Mouse (Mus musculus) heart, embryonic 10.5 days (tissue): ENCODE measurements around the gene Rnasel. TPM values are rescaled to one million over a fixed set of nuclear protein-coding genes. Genes with fewer than 3 reads are reported as not detected.

ENCODE experiments used
- DNase-seq: peaks from one replicate; pipeline ENCODE4 v3.0.0-alpha.2; 2017; ENCODE audit warnings: low spot score
- H3K27ac ChIP-seq: fragments of 300-500 bp; sonication (generic); 2 replicates; pipeline ENCODE4 v1.5.1; 2016; ENCODE audit warnings: mild to moderate bottlenecking
- H3K27me3 ChIP-seq: fragments of 300-500 bp; sonication (generic); 2 replicates; pipeline ENCODE4 v1.6.1; 2016; ENCODE audit warnings: mild to moderate bottlenecking; ENCODE audit not compliant: poor library complexity, insufficient read depth, severe bottlenecking
- H3K36me3 ChIP-seq: fragments of 300-500 bp; sonication (generic); 2 replicates; pipeline ENCODE4 v1.6.1; 2016; ENCODE audit warnings: mild to moderate bottlenecking, moderate library complexity
- H3K4me1 ChIP-seq: fragments of 300-500 bp; sonication (generic); 2 replicates; pipeline ENCODE4 v1.6.1; 2016; ENCODE audit warnings: mild to moderate bottlenecking
- H3K4me3 ChIP-seq: fragments of 300-500 bp; sonication (generic); 2 replicates; pipeline ENCODE4 v1.5.1; 2016; ENCODE audit warnings: mild to moderate bottlenecking, moderate library complexity
- H3K9me3 ChIP-seq: fragments of 300-500 bp; sonication (generic); 2 replicates; pipeline ENCODE4 v1.6.1; 2016; ENCODE audit warnings: mild to moderate bottlenecking, moderate library complexity
- WGBS: fragments of 180-500 bp; shearing (Covaris S2); methylation state at CpG from one replicate; pipeline ENCODE4 v1.1.7; 2016; 5-methylcytosine and 5-hydroxymethylcytosine counted together
- polyA plus RNA-seq: library from polyadenylated mRNA; unstranded; fragments of >200 nt; fragmentation: Nextera tagmentation; extraction: Ambion mirVana; gene quantifications from 2 replicates; pipeline ENCODE4 v1.2.1, GENCODE M21; 2016

The Rnasel gene
- polyA plus RNA-seq: 4.4 and 6.8 TPM in 2 replicates

DNA sequence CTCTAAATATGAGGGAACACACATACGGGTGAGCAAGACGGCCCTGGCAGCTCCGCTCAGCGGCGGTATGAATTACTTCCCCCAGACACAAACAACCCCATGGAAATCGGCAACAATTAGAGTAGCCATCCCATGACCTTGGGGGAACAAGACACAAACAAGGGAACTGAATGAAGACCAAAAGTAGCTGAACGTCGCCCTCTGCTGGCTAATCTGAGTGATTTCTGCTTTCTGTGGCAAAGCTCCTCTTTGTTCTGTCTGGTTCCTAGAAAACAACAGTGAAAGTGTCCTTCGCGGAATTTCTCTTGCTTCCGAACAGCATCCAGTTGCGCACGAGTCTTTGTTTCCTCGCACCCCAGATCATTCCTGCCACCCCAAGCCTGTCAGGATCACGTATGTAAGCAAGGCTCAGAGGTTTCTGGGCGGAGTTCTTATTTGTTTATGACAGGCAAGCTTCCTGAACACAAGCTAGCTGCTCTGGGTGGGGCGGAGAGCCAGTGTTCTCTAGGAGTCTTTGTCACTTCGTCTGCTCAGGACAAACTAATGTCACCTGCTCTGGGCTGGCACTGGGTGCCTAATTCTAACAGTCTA, at the start of gene Rnasel:
Gene Rnasel, plus strand, starts transcription at position 216 of the 591 bp plus-strand sequence.
- H3K4me3 ChIP-seq: peak within 1 kb of the TSS; percentile 54
- peak within 1 kb of the TSS; percentile 89 for H3K27ac ChIP-seq
- H3K36me3 ChIP-seq: no peaks in the 10 kb centered on the region
- WGBS: 7% methylated on average over 18 of the region's 18 CpGs
- H3K9me3 ChIP-seq: no peaks in the 10 kb centered on the region
- peaks cover 32% of the 10 kb centered on the region for H3K4me1 ChIP-seq
- peaks cover 13% of the 10 kb centered on the region for H3K27me3 ChIP-seq
- peak; percentile 90 for DNase-seq

DNA sequence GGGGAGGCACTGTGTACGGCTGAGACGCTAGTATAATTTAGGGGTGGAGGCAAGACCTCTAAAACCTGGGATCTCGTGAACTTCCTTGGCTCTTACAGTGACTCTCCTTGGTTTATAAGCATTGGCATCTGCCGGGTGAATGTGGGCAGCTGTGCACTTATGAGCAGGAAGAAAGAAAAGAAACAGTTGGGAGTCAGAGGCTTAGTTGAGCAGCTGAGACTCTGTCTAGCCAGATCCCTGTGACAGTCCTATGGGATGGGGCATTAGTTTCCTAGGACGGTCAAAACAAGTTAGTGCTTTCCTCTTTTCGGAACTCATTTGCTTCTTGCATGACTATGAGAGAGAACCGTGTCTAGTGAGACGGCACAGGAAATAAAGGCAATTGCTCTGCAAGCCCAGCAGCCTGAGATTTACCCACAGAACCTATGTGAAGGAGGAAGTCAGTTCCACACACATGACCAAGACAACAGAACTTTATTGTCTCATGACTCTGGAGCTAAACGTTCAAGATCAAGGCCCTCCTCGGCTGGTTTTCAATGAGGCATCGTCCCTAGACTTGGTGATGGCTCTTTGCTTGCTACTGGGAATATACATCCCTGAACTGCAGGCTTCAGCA, 48.7 kb upstream of the Rnasel start:
- peaks cover 33% of the 10 kb centered on the region; the same call in 1 of the 2 replicates for H3K27me3 ChIP-seq
- no peak overlapping the region for H3K27ac ChIP-seq
- H3K36me3 ChIP-seq: no peaks in the 10 kb centered on the region
- H3K4me1 ChIP-seq: peaks cover 38% of the 10 kb centered on the region
- no peak overlapping the region for H3K4me3 ChIP-seq
- H3K9me3 ChIP-seq: no peaks in the 10 kb centered on the region
- no peak for DNase-seq
- WGBS: 82% methylated on average over 11 of the region's 11 CpGs

DNA sequence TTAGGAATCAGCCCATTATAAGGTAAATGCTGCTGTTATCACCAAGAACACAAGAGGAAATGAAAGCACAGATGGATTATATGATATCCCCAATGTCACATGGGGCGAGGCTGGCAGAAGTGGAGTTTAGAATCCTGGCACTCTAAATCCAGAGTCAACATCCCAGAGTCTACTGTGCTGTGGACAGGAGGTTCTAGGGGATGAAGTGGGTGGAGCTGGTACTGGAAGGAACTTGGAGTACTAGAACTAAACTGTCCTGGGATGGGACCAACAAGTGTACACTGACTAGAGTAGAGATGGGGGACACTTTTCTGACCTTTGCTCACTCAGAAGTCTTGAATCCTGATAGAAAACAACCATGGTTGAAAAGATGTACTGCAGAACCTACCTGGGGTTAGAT, 47.8 kb upstream of the Rnasel start:
- H3K4me3 ChIP-seq: no peak overlapping the region
- peaks cover 26% of the 10 kb centered on the region; the same call in 1 of the 2 replicates for H3K27me3 ChIP-seq
- peaks cover 38% of the 10 kb centered on the region for H3K4me1 ChIP-seq
- H3K9me3 ChIP-seq: no peaks in the 10 kb centered on the region
- no peak for DNase-seq
- 83% methylated on average over 1 of the region's 1 CpGs for WGBS
- H3K27ac ChIP-seq: no peak overlapping the region
- H3K36me3 ChIP-seq: no peaks in the 10 kb centered on the region

DNA sequence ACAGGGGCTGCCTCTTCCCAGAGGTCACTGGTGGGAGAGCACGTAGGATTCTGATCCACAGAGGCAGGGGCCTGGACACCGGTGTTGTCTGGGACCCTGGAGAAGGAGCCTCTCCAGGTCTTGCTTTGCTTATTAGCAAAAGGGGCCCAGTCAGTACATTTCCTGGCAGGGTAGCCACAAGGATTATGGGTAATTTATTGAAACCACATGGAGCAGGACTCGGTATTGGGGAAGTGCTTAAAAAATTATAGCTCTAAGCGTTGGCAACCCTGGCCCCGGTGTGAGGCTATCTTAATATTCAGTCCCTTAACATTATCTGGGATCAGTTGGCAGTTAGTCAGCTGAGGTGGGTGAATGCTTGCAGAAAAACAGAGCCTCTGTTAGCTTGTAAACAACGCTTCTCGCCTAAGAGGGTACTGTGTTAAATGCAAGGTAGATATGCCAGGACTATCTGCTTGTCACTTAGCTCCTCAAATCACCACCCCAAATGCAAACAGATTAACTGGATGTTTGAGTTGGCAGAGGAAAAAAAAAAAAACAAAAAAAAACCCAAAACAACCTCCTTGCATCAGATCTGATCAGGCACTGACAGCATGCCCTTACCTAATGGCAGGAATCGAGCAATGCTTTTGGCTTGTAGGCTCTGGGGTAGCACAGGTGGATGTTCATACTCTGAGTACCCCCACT, 46.9 kb upstream of the Rnasel start:
- Histone ChIP-seq H3K27me3 (peaks cover 22% of the 10 kb centered on the region; the same call in 1 of the 2 replicates), H3K4me3 (no peak overlapping the region), H3K9me3 (no peaks in the 10 kb centered on the region), H3K27ac (no peak overlapping the region), H3K36me3 (no peaks in the 10 kb centered on the region), H3K4me1 (peaks cover 38% of the 10 kb centered on the region)
- no peak for DNase-seq
- WGBS: 72% methylated on average over 8 of the region's 8 CpGs

DNA sequence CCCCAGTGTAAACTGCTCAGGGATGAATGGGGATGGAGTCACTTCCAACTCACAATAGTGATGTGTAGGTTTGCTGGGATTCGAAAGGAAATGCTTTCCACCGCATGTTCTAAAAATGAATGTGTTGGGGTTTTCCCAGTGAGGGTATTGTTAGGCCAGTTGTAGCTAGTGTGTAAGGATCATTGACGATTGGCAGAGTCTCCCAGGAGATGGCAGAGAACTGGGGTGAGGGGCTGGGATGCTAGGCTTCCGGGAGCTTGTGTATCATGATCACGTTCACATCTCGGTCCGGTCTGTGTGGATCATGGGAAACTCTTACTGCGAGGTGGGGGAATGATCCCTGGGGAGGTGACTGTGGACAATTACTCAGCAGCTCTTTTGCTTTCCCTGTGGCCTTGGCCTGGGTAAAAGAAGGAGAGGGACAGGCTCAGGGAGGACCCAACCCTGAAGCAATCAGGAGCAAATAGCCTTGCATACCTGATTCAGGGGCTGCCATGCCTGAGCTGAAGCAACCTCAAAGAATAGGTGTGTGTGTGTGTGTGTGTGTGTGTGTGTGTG, 46.3 kb upstream of the Rnasel start:
- H3K27ac ChIP-seq: peak overlapping the region; percentile 64; the same call in 1 of the 2 replicates
- 63% methylated on average over 8 of the region's 8 CpGs for WGBS

DNA sequence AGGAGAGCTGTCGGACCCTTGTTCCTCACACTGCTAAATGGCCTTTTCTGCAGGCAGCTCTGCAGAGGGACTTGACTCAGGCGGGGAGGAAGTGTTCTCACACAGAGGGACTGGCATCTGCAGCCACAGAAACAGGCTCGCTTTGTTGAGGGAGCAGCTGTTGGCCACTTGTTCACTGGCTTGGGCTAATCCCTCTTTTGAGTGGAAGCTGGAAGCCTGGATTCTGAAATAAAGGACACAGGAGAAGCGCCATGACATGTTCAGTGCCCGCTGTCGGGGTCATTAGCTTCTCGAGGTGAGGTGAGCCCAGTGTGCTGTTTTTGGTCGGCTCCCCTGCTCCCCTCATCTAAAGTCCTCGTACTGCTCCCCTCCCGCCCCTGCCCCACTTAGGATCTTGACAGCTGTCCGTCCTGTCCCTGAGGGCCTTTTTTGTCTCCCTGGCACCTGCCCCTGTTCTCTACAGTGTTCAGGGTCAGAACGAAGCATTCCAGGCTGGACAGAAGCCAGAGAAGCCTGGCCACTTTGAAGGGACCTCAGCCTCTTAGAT, 45.7 kb upstream of the Rnasel start:
- WGBS: 8% methylated on average over 12 of the region's 12 CpGs
- no peak for DNase-seq
- H3K4me1 ChIP-seq: peaks cover 35% of the 10 kb centered on the region
- peak overlapping the region; percentile 64 for H3K27ac ChIP-seq
- H3K9me3 ChIP-seq: no peaks in the 10 kb centered on the region
- peak overlapping the region; percentile 32 for H3K4me3 ChIP-seq
- H3K36me3 ChIP-seq: no peaks in the 10 kb centered on the region
- peaks cover 22% of the 10 kb centered on the region; the same call in 1 of the 2 replicates for H3K27me3 ChIP-seq

More for the DNA sequence above, 46.3 kb upstream of the Rnasel start:
- peaks cover 22% of the 10 kb centered on the region; the same call in 1 of the 2 replicates for H3K27me3 ChIP-seq
- no peaks in the 10 kb centered on the region for H3K9me3 ChIP-seq
- no peaks in the 10 kb centered on the region for H3K36me3 ChIP-seq
- H3K4me1 ChIP-seq: peaks cover 38% of the 10 kb centered on the region
- DNase-seq: no peak
- H3K4me3 ChIP-seq: no peak overlapping the region

DNA sequence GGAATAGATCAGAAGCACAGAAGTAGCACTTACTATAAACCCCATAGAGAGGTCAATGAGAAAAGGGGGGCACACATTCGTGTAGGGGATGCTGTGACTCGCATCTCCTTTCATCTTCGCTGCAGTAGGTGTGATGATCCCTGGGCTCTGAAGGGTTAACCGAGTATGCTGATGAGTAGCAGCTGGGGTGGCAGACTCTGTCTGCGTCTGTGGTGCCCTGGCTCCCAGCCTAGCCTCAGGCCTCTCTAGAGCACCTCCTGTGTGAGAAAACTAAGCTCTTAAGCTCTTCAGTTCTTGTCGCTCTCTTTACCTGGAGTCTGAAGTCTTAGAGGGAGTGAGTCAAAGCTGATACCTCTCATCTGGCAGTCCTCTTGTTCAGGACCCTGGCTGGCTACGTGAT, 45.1 kb upstream of the Rnasel start:
- peaks cover 22% of the 10 kb centered on the region; the same call in 1 of the 2 replicates for H3K27me3 ChIP-seq
- no peak overlapping the region for H3K4me3 ChIP-seq
- no peak for DNase-seq
- 0 out of 2 replicates have a peak overlapping the region, but pooled peaks have one; percentile 9 for H3K27ac ChIP-seq
- 11% methylated on average over 7 of the region's 7 CpGs for whole genome bisulfite sequencing
- no peaks in the 10 kb centered on the region for H3K9me3 ChIP-seq
- peaks cover 30% of the 10 kb centered on the region for H3K4me1 ChIP-seq
- no peaks in the 10 kb centered on the region for H3K36me3 ChIP-seq

DNA sequence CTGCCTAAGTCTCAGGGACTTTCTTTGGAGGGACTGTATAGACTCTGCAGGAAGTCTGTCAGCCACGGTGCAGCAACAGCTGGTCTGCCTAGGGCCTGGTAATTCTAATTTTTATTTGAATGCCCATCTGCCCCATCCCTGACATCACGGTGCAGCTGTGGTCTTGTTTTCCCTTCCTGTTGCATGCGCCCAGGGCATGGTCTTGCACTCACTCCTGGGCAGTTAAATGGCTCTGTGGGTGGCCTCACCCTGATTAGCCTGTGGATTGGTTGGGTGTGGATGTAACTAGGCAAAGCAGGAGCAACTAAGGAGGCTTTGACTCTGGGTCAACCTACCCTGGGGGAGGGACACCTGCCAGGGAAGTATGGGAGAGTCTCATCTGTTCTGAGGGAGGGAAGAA, 44.2 kb upstream of the Rnasel start:
- DNase-seq: no peak
- no peak overlapping the region for H3K27ac ChIP-seq
- 32% methylated on average over 3 of the region's 3 CpGs for WGBS
- H3K36me3 ChIP-seq: no peaks in the 10 kb centered on the region
- H3K4me1 ChIP-seq: peaks cover 33% of the 10 kb centered on the region
- H3K27me3 ChIP-seq: peaks cover 22% of the 10 kb centered on the region; the same call in 1 of the 2 replicates
- no peak overlapping the region for H3K4me3 ChIP-seq
- H3K9me3 ChIP-seq: no peaks in the 10 kb centered on the region

DNA sequence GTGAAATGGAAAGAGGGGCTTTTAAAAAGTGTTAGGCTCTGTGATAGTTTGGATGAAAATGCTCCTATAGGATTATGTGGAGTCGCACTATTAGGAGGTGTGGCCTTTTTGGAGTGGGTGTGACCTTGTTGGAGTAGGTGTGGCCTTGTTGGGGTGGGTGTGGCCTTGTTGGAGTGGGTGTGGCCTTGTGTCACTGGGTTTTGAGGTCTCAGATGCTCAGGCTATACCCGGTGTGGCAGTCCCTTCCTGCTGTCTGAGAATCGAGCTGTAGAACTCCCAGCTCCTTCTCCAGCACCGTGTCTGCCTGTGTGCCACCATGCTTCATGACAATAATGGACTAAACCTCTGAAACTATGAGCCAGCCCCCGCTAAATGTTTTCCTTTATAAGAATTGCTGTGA, 40.6 kb upstream of the Rnasel start:
- 82% methylated on average over 5 of the region's 5 CpGs for WGBS
- DNase-seq: no peak
- H3K4me3 ChIP-seq: no peak overlapping the region
- 0 out of 2 replicates have a peak, but pooled peaks cover 3% of the 10 kb centered on the region for H3K27me3 ChIP-seq
- H3K9me3 ChIP-seq: no peaks in the 10 kb centered on the region
- H3K4me1 ChIP-seq: peaks cover 19% of the 10 kb centered on the region
- H3K27ac ChIP-seq: no peak overlapping the region
- H3K36me3 ChIP-seq: no peaks in the 10 kb centered on the region

DNA sequence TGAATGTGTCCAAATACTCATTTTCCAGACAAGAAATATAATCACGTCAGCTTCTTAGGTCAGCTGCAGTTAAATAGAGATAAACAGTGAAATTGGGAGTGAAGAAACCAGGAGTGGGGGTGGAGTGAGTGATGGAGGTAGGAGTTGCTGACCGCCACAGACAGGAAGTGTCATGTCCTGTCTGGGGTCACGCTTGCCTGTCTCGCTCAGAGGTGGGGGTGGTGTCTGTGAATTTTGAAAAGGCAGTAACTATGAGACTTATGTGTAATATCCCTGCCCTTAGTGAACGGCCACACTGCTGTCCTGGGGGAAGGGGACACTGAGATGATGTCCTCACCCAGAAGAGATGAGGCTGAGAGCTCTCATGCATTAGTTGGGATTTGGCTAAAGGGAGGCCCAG, 39.8 kb upstream of the Rnasel start:
- DNase-seq: no peak
- no peak overlapping the region for H3K4me3 ChIP-seq
- no peaks in the 10 kb centered on the region for H3K27me3 ChIP-seq
- 50% methylated on average over 5 of the region's 5 CpGs for WGBS
- peaks cover 11% of the 10 kb centered on the region for H3K4me1 ChIP-seq
- no peaks in the 10 kb centered on the region for H3K36me3 ChIP-seq
- H3K9me3 ChIP-seq: no peaks in the 10 kb centered on the region
- no peak overlapping the region for H3K27ac ChIP-seq

DNA sequence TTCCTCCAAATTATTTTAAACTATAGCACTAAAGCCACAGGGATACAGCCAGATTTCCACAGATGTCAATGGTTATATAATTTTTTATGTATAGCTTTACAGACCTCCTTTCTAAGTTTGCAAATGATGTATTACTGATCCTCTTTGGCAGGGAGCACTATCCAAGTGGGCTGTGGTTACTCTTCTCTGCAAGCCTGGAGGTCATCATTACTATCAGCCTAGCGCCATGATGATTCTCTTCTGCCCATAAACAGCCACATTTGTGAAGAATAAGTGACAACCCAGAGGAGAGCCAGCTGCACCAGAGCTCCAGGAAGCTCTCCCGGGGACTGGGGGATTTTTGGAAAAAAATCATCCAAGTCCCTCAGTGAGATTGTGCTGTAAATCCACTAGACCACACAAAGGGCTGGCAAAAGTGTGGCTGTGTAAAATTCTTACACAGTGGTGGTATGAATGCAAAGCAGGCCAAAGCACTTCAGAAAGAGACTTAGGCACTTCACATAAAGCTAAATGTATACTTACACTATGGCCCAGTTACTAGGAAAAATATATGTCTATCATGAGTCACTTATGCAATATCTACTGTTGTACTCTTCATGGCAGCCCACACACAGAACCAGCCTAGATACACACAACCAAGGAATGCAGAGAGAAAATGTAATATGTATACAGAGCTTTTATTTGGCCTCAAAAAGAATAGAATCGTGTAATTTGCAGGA, 37.5 kb upstream of the Rnasel start:
- no peak overlapping the region for H3K27ac ChIP-seq
- H3K4me3 ChIP-seq: no peak overlapping the region
- no peaks in the 10 kb centered on the region for H3K36me3 ChIP-seq
- H3K9me3 ChIP-seq: no peaks in the 10 kb centered on the region
- DNase-seq: no peak
- H3K4me1 ChIP-seq: peaks cover 7% of the 10 kb centered on the region; the same call in 1 of the 2 replicates
- 70% methylated on average over 3 of the region's 3 CpGs for WGBS
- no peaks in the 10 kb centered on the region for H3K27me3 ChIP-seq

DNA sequence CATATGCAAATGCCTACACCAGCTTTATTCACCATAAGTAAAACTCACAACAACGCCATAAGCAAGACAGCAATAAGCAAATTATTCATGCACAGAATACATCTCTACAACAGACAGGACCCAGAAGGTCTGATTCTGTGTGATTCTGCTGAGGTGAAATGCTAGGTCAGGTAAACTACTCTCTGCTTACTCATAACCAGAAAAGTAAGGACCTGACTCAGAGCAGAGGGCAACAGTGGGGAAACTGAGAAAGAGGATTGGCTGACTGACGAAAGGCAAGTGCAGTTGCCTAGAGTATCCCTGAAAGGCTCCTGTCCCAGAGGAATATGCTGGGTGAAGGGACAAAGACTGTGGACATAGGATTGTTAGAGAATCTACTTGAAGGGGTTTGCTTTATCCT, 36.6 kb upstream of the Rnasel start:
- Histone ChIP-seq H3K27me3 (no peaks in the 10 kb centered on the region), H3K4me1 (peaks cover 7% of the 10 kb centered on the region; the same call in 1 of the 2 replicates), H3K4me3 (no peak overlapping the region), H3K9me3 (no peaks in the 10 kb centered on the region), H3K36me3 (no peaks in the 10 kb centered on the region), H3K27ac (no peak overlapping the region)
- WGBS: 82% methylated on average over 2 of the region's 2 CpGs
- DNase-seq: no peak
